Mouse (Mus musculus) G1E (cell line): ENCODE measurements at regions not wholly inside any gene's neighbourhood (a gene's known extent, or its start where the extent isn't known, plus 50 kb on each side); places are given as distances from the start of the nearest gene placed in this dataset.

Source experiments
- CTCF ChIP-seq: IDR thresholded peaks from 2 replicates; pipeline ENCODE4 v1.5.1; 2012; ENCODE audit warnings: low read depth, low read length, inconsistent platforms, mixed read lengths
- GATA1 ChIP-seq: IDR thresholded peaks from 2 replicates; pipeline ENCODE4 v1.6.1; 2012; ENCODE audit warnings: borderline replicate concordance, low read length, inconsistent platforms, mixed read lengths
- POLR2AphosphoS5 ChIP-seq: IDR thresholded peaks from 2 replicates; pipeline ENCODE4 v1.6.1; 2012; ENCODE audit warnings: low read depth, low read length, inconsistent platforms; ENCODE audit not compliant: insufficient replicate concordance

GRCm38 (mm10) chr10:46135120-46135748 is 557.6 kb downstream of the Hace1 start:
- TF ChIP-seq POLR2AphosphoS5 (no peak), CTCF (no peak), GATA1 (no peak)
